Comparison of ENCODE assay signal across 16 mouse cellular contexts in the genomic region with DNA sequence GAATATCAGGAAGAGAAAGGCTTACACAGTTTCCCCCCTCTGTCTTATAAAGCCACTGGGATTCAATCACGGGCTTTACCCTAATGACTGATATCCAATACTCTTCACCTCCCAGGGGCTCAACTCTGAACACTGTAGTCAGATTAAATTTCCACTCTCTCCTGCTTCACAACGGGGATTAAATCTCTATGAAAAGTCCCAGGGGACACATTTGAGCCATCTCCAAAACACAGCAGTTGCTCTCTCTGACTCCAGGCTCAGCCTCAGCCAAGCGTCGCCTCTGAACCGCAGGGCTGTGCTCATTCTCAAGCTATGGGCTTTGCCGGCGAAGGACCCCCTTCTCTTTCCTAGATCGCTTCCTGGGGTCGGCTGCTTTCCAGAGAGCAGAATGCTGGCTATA.
DNase-seq lines count a peak whose midpoint lies in the region; ATAC-seq lines count a peak whose summit lies in the region.
"Had no signal": no experiment of that assay in that cellular context is flagged by ENCODE, and none has a peak within 500 bp of the region (broad histone marks: within the 10 kb centered on the region; RNA-seq: fewer than 3 reads in every experiment).

No protein-coding gene starts in this region.

- H3K36me3 ChIP-seq in hindbrain, embryonic 13.5 days, result no peaks in the 10 kb centered on the region
- no peaks in the 10 kb centered on the region for H3K36me3 ChIP-seq in hindbrain, embryonic 14.5 days (replicated peaks; ENCODE audit: control insufficient read depth, insufficient read depth)
- no peaks in the 10 kb centered on the region for H3K36me3 ChIP-seq in midbrain, embryonic 11.5 days (ENCODE audit: control insufficient read depth, insufficient read depth, low read length)
- no peaks in the 10 kb centered on the region for H3K36me3 ChIP-seq in midbrain, embryonic 16.5 days (ENCODE audit: control insufficient read depth, insufficient read depth, low read length)
- H3K36me3 ChIP-seq: forebrain, embryonic 15.5 days; heart, embryonic 15.5 days had no signal

- WGBS in hindbrain, embryonic 13.5 days, result 52% methylated on average over 9 of the region's 9 CpGs
- 48% methylated on average over 9 of the region's 9 CpGs for WGBS in hindbrain, embryonic 14.5 days
- WGBS in midbrain, embryonic 11.5 days, result 64% methylated on average over 9 of the region's 9 CpGs
- 31% methylated on average over 9 of the region's 9 CpGs for WGBS in midbrain, embryonic 16.5 days

- no peak overlapping the region for H3K4me3 ChIP-seq in hindbrain, embryonic 13.5 days
- H3K4me3 ChIP-seq in hindbrain, embryonic 14.5 days (replicated peaks; ENCODE audit: low read length), result no peak overlapping the region
- H3K4me3 ChIP-seq in midbrain, embryonic 11.5 days (ENCODE audit: low read depth, low read length), result no peak overlapping the region
- H3K4me3 ChIP-seq in midbrain, embryonic 16.5 days (ENCODE audit: low read depth, low read length), result no peak overlapping the region
- H3K4me3 ChIP-seq: forebrain, embryonic 15.5 days; heart, embryonic 15.5 days; megakaryocyte, embryonic 14.5 days had no signal

- H3K9ac ChIP-seq in hindbrain, embryonic 13.5 days, result no peak overlapping the region
- H3K9ac ChIP-seq in hindbrain, embryonic 14.5 days, result no peak overlapping the region
- no peak overlapping the region for H3K9ac ChIP-seq in midbrain, embryonic 11.5 days (ENCODE audit: low read length)
- H3K9ac ChIP-seq in midbrain, embryonic 16.5 days (ENCODE audit: low read depth, low read length), result no peak overlapping the region
- H3K9ac ChIP-seq: forebrain, embryonic 15.5 days; heart, embryonic 15.5 days; liver, embryonic 14.5 days had no signal

- no peaks in the 10 kb centered on the region for H3K9me3 ChIP-seq in hindbrain, embryonic 13.5 days
- H3K9me3 ChIP-seq in hindbrain, embryonic 14.5 days (ENCODE audit: control insufficient read depth, low read length), result no peaks in the 10 kb centered on the region
- H3K9me3 ChIP-seq in midbrain, embryonic 11.5 days (ENCODE audit: control insufficient read depth, low read length), result no peaks in the 10 kb centered on the region
- H3K9me3 ChIP-seq in midbrain, embryonic 16.5 days (replicated peaks; ENCODE audit: control insufficient read depth, low read length, poor library complexity, severe bottlenecking), result no peaks in the 10 kb centered on the region
- H3K9me3 ChIP-seq: forebrain, embryonic 15.5 days; heart, embryonic 15.5 days; megakaryocyte, embryonic 14.5 days had no signal

- 0 out of 2 replicates have a peak overlapping the region, but pooled peaks have one; percentile 31 for H3K27ac ChIP-seq in hindbrain, embryonic 13.5 days
- H3K27ac ChIP-seq in hindbrain, embryonic 14.5 days, result no peak overlapping the region
- H3K27ac ChIP-seq in midbrain, embryonic 11.5 days (ENCODE audit: low read depth, low read length), result no peak overlapping the region
- no peak overlapping the region for H3K27ac ChIP-seq in midbrain, embryonic 16.5 days (ENCODE audit: low read length)
- H3K27ac ChIP-seq: forebrain, embryonic 15.5 days; heart, embryonic 15.5 days; liver, embryonic 14.5 days had no signal

- H3K4me1 ChIP-seq in hindbrain, embryonic 13.5 days (replicated peaks), result peaks cover 29% of the 10 kb centered on the region
- H3K4me1 ChIP-seq in hindbrain, embryonic 14.5 days (replicated peaks; ENCODE audit: control insufficient read depth, insufficient read depth, low read length), result peaks cover 5% of the 10 kb centered on the region; the same call in 1 of the 2 replicates
- peaks cover 2% of the 10 kb centered on the region; the same call in 1 of the 2 replicates for H3K4me1 ChIP-seq in midbrain, embryonic 11.5 days (ENCODE audit: control insufficient read depth, insufficient read depth, low read length)
- H3K4me1 ChIP-seq in midbrain, embryonic 16.5 days (ENCODE audit: control insufficient read depth, insufficient read depth, low read length), result no peaks in the 10 kb centered on the region; the same call in 1 of the 2 replicates
- H3K4me1 ChIP-seq: megakaryocyte, embryonic 14.5 days had no signal

- ATAC-seq in hindbrain, embryonic 13.5 days (ENCODE audit: low FRiP score), result 0 out of 2 replicates have a peak, but pooled peaks have one; percentile 43
- no peak for ATAC-seq in hindbrain, embryonic 14.5 days (ENCODE audit: low FRiP score)
- no peak for ATAC-seq in midbrain, embryonic 11.5 days (ENCODE audit: low FRiP score)
- ATAC-seq in midbrain, embryonic 16.5 days, result no peak
- ATAC-seq: forebrain, embryonic 15.5 days had no signal

- H3K4me2 ChIP-seq in hindbrain, embryonic 13.5 days, result no peak overlapping the region
- H3K4me2 ChIP-seq in hindbrain, embryonic 14.5 days (replicated peaks), result no peak overlapping the region
- H3K4me2 ChIP-seq in midbrain, embryonic 11.5 days, result no peak overlapping the region
- no peak overlapping the region for H3K4me2 ChIP-seq in midbrain, embryonic 16.5 days (ENCODE audit: low read length)
- H3K4me2 ChIP-seq: forebrain, embryonic 15.5 days; heart, embryonic 15.5 days had no signal

- peaks cover 20% of the 10 kb centered on the region for H3K27me3 ChIP-seq in hindbrain, embryonic 13.5 days
- no peaks in the 10 kb centered on the region; the same call in 1 of the 2 replicates for H3K27me3 ChIP-seq in hindbrain, embryonic 14.5 days (ENCODE audit: control insufficient read depth, insufficient read depth, low read length)
- H3K27me3 ChIP-seq in midbrain, embryonic 11.5 days (ENCODE audit: control insufficient read depth, insufficient read depth, low read length), result no peaks in the 10 kb centered on the region
- no peaks in the 10 kb centered on the region for H3K27me3 ChIP-seq in midbrain, embryonic 16.5 days (ENCODE audit: control insufficient read depth, insufficient read depth, low read depth, low read length)
- H3K27me3 ChIP-seq: forebrain, embryonic 15.5 days; heart, embryonic 15.5 days had no signal

- peak; percentile 34 for DNase-seq in embryo, embryonic 10.5 days (ENCODE audit: low spot score)
- no peak for DNase-seq in embryo, embryonic 10 days (ENCODE audit: low spot score)
- no peak for DNase-seq in hindbrain, embryonic 14.5 days (ENCODE audit: low spot score)
- peak; percentile 88 for DNase-seq in midbrain, embryonic 11.5 days (ENCODE audit: low spot score, missing footprints)
- peak; percentile 41 for DNase-seq in mesoderm, embryonic 11.5 days (ENCODE audit: low read depth, low spot score)
- DNase-seq in urinary bladder, postnatal 25 days (ENCODE audit: low spot score), result no peak
- DNase-seq: adrenal gland, postnatal 36 days; cerebellum, postnatal 36 days; lung, postnatal 10 days; thymus, postnatal 36 days had no signal

Comparison
In these comparisons a context has a peak if more than half of its experiments do, and no peak if none do; other contexts are left out.
1. DNase-seq: peak in embryo, embryonic 10.5 days (single experiment), midbrain, embryonic 11.5 days (single experiment) and mesoderm, embryonic 11.5 days (single experiment); none in embryo, embryonic 10 days (single experiment), hindbrain, embryonic 14.5 days (single experiment) and urinary bladder, postnatal 25 days (single experiment).